Mouse (Mus musculus): Measurements from ENCODE around the gene Gm9040. TPM values are rescaled to one million over a fixed set of nuclear protein-coding genes. Genes with fewer than 3 reads are reported as not detected.
"Not testable (repeated sequence)": the region's sequence is repeated elsewhere in the genome, so short reads cannot be mapped to it uniquely, and the experiment has no call there.

Gene Gm9040
- polyA plus RNA-seq, 1 experiment from 2014 or later = not detected

DNA sequence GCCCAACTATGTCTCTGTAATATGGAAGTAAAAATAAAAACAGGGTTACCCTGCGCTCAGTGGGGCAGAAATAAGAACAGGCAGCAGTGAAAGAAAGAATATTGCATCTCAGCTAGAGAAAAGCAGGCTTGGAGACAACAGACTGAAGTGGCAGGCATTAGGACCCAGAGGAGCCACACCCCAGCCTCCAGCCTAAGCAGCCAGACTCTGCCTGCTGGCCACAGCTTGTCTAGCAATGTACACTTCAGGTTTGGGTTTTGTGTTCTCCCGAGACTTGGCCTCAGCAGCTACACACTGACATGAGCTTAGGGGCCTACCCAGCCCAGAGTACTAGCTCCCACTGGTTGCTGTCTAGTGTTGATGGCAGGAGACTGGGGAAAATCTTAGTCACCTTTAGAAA, 24.6 kb downstream of the Gm9040 start:
- not testable (repeated sequence) for H3K9me3 ChIP-seq (ENCODE audit: control insufficient read depth, low read length); H3K4me3 ChIP-seq (ENCODE audit: low read depth, low read length); DNase-seq (ENCODE audit: low spot score); H3K27ac ChIP-seq (ENCODE audit: low read depth, low read length); H3K4me2 ChIP-seq; H3K27me3 ChIP-seq (replicated peaks; ENCODE audit: control insufficient read depth, insufficient read depth, low read length); H3K4me1 ChIP-seq (replicated peaks; ENCODE audit: control insufficient read depth, insufficient read depth, low read length); H3K36me3 ChIP-seq (ENCODE audit: control insufficient read depth, insufficient read depth, low read length); H3K9ac ChIP-seq (ENCODE audit: low read depth, low read length); ATAC-seq (replicated peaks; ENCODE audit: low FRiP score)
- 39% methylated on average over 2 of the region's 2 CpGs for WGBS

- H3K9ac ChIP-seq (ENCODE audit: low read depth, low read length) = no peak within 1 kb of the TSS
- no peak for ATAC-seq (replicated peaks; ENCODE audit: low FRiP score)
- no peak within 1 kb of the TSS for H3K4me3 ChIP-seq (ENCODE audit: low read depth, low read length)
- no peak for DNase-seq (ENCODE audit: low spot score)
- no peaks in the 10 kb centered on the region for H3K27me3 ChIP-seq (replicated peaks; ENCODE audit: control insufficient read depth, insufficient read depth, low read length)
- no peaks in the 10 kb centered on the region for H3K36me3 ChIP-seq (ENCODE audit: control insufficient read depth, insufficient read depth, low read length)
- H3K9me3 ChIP-seq (ENCODE audit: control insufficient read depth, low read length) = no peaks in the 10 kb centered on the region
- no peak within 1 kb of the TSS for H3K4me2 ChIP-seq
- no peaks in the 10 kb centered on the region for H3K4me1 ChIP-seq (replicated peaks; ENCODE audit: control insufficient read depth, insufficient read depth, low read length)
- H3K27ac ChIP-seq (ENCODE audit: low read depth, low read length) = no peak within 1 kb of the TSS
- 88% methylated on average over 6 of the region's 6 CpGs for WGBS
These were observed 31.8 kb downstream of the Gm9040 start, which contains the start of gene Iltifb for GRCm38 (mm10) chr10:118294938-118295337. Iltifb (minus strand) TSS chr10:118295038.

DNA sequence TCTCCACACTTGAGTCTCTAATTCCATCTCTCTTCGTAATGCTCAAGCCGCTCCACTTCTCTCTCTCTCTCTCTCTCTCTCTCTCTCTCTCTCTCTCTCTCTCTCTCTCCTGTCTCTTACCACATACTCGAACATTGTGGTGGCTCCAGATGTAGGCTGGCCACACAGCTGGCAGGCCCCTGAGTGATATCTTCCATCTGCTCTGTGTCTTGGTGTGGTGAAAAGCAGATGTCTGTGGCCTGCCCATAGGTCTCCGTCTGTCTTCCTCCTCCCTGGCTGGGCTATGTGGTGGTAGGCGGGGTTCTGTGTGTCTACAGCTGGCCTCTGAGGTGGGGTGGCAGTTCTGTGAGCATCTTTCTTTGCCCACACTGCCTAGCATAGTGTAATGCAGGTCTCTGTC, 43.8 kb downstream of the Gm9040 start:
- H3K4me1 ChIP-seq (replicated peaks; ENCODE audit: control insufficient read depth, insufficient read depth, low read length); H3K9me3 ChIP-seq (ENCODE audit: control insufficient read depth, low read length); H3K36me3 ChIP-seq (ENCODE audit: control insufficient read depth, insufficient read depth, low read length); H3K4me2 ChIP-seq; H3K9ac ChIP-seq (ENCODE audit: low read depth, low read length); H3K27ac ChIP-seq (ENCODE audit: low read depth, low read length); DNase-seq (ENCODE audit: low spot score); H3K4me3 ChIP-seq (ENCODE audit: low read depth, low read length); ATAC-seq (replicated peaks; ENCODE audit: low FRiP score); H3K27me3 ChIP-seq (replicated peaks; ENCODE audit: control insufficient read depth, insufficient read depth, low read length): not testable (repeated sequence)
- WGBS = 78% methylated on average over 3 of the region's 5 CpGs

DNA sequence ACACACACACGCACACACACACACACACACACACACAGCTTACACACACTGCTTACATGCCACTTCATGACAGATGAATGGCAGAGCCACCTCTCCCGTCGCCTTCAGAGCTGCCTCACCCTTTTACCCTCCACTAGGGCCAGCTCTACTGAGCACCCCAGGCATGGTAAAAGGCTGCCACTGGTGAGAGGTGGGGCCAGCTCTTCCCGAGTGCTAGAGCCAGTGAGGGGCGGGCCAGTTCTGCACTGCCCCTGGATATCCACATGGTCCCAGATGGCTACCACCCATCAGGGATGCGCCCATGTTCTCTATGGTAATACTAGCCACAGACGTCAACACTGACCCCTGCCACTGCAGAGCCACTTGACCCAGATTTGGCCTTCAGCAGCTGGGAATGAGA, 44.2 kb downstream of the Gm9040 start:
- WGBS = 70% methylated on average over 7 of the region's 7 CpGs
- H3K9me3 ChIP-seq (ENCODE audit: control insufficient read depth, low read length); H3K4me2 ChIP-seq; DNase-seq (ENCODE audit: low spot score); H3K4me3 ChIP-seq (ENCODE audit: low read depth, low read length); H3K4me1 ChIP-seq (replicated peaks; ENCODE audit: control insufficient read depth, insufficient read depth, low read length); ATAC-seq (replicated peaks; ENCODE audit: low FRiP score); H3K9ac ChIP-seq (ENCODE audit: low read depth, low read length); H3K36me3 ChIP-seq (ENCODE audit: control insufficient read depth, insufficient read depth, low read length); H3K27me3 ChIP-seq (replicated peaks; ENCODE audit: control insufficient read depth, insufficient read depth, low read length); H3K27ac ChIP-seq (ENCODE audit: low read depth, low read length): not testable (repeated sequence)

DNA sequence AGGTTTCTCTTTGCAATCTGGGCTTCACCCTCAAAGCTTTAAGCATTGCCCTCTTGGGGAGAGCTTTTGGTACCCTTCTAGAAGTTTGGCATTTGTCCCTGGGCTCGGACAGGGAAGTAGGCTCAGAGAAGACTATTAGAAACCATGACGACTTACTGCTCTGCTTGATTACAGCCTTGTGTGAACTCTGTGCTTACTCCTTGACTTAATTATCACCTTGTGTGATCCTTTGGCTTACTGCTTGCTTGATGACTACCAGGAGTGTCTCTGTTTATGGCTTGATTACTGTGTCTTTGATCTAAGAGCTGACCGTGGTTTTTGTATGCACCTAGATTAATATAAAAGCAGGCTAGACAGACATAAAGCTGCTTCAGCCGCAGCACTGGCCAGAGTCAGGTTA, 48.7 kb downstream of the Gm9040 start:
- DNase-seq (ENCODE audit: low spot score); H3K27ac ChIP-seq (ENCODE audit: low read depth, low read length); ATAC-seq (replicated peaks; ENCODE audit: low FRiP score): not testable (repeated sequence)

More for the DNA sequence above, 48.7 kb downstream of the Gm9040 start:
- H3K4me2 ChIP-seq; H3K27me3 ChIP-seq (replicated peaks; ENCODE audit: control insufficient read depth, insufficient read depth, low read length); H3K9me3 ChIP-seq (ENCODE audit: control insufficient read depth, low read length); H3K9ac ChIP-seq (ENCODE audit: low read depth, low read length); H3K4me1 ChIP-seq (replicated peaks; ENCODE audit: control insufficient read depth, insufficient read depth, low read length); H3K4me3 ChIP-seq (ENCODE audit: low read depth, low read length); H3K36me3 ChIP-seq (ENCODE audit: control insufficient read depth, insufficient read depth, low read length): not testable (repeated sequence)
- no CpG with 5 or more reads among the region's 4 CpGs for WGBS

Other genes with a start within 250 kb of the Gm9040 start
- 26.3 and 33.4 TPM in 2 replicates for gene Mdm1, start 185.2 kb downstream of the Gm9040 start, polyA plus RNA-seq (2014; fragmentation: Nextera tagmentation; extraction: Ambion mirVana)
- not detected in 2 replicates for gene Il22, start 122.0 kb downstream of the Gm9040 start, polyA plus RNA-seq (2014; fragmentation: Nextera tagmentation; extraction: Ambion mirVana)
- gene Gm32717, start 86.2 kb downstream of the Gm9040 start, polyA plus RNA-seq (2014; fragmentation: Nextera tagmentation; extraction: Ambion mirVana) = not detected in 2 replicates
- gene Gm32802, start 68.3 kb downstream of the Gm9040 start, polyA plus RNA-seq (2014; fragmentation: Nextera tagmentation; extraction: Ambion mirVana) = not detected in 2 replicates
- gene Iltifb, start 31.9 kb downstream of the Gm9040 start, polyA plus RNA-seq (2014; fragmentation: Nextera tagmentation; extraction: Ambion mirVana) = not detected in 2 replicates
- gene Gm9044, start 5.4 kb upstream of the Gm9040 start, polyA plus RNA-seq (2014; fragmentation: Nextera tagmentation; extraction: Ambion mirVana) = not detected in 2 replicates
- not detected in 2 replicates for gene Gm9045, start 10.9 kb upstream of the Gm9040 start, polyA plus RNA-seq (2014; fragmentation: Nextera tagmentation; extraction: Ambion mirVana)
- gene Gm9046, start 16.3 kb upstream of the Gm9040 start, polyA plus RNA-seq (2014; fragmentation: Nextera tagmentation; extraction: Ambion mirVana) = not detected in 2 replicates
- gene Gm9048, start 21.7 kb upstream of the Gm9040 start, polyA plus RNA-seq (2014; fragmentation: Nextera tagmentation; extraction: Ambion mirVana) = 0.09 TPM in 1 of 2 replicates, not detected in the other
- not detected in 2 replicates for gene Gm9049, start 27.1 kb upstream of the Gm9040 start, polyA plus RNA-seq (2014; fragmentation: Nextera tagmentation; extraction: Ambion mirVana)
- gene Ifng, start 114.1 kb upstream of the Gm9040 start, polyA plus RNA-seq (2014; fragmentation: Nextera tagmentation; extraction: Ambion mirVana) = not detected in 2 replicates